Mouse (Mus musculus) cerebellum, adult 18-20 months (tissue): ENCODE data around the gene Gnai3.

Source experiments
- DNase-seq, 2 experiments: peaks; one replicate each; pipeline ENCODE4 v3.0.0; 2021

The Gnai3 gene

DNA sequence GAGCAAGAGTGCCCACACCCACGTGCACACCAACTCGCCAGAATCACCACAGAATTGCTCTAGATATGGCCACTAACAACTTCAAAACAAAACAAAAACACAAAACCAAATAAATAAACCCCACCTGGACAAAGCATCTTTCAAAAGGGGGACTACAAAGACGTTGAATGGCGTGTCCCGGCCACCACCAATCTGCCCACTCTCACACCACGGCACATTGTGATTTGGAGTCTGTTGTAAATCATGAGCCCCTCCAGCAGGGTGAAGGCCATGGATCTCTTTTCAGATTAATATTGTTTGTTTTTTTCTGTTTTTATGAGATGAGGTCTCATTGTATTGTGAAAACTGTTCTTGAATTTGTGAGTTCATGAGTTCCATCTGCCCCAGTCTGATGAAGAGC lies 43.9 kb downstream of the Gnai3 start:
- DNase-seq = no peak

- no peak for DNase-seq
Measured at GRCm38 (mm10) chr3:108101594-108101993, 44.4 kb downstream of the Gnai3 start.

DNA sequence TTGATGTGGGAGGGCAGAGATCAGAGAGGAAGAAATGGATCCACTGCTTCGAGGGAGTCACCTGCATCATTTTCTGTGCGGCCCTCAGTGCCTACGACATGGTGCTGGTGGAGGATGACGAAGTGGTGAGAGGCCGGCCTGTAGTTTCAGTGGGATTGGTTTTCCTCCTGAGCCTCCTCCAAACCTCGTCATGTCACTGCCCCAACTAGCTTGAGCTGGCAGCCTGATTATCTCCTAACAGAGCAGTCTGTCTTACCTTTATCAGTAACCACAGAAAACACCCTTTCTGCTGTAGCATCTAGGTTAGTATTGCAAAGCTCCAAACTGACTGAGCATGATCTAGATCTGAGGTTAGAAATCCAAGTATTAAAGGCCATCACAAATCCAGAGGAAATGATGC lies 47.6 kb downstream of the Gnai3 start:
- no peak for DNase-seq

- no peak for DNase-seq
Measured at GRCm38 (mm10) chr3:108097656-108098055, 48.3 kb downstream of the Gnai3 start.

- no peak for DNase-seq
Measured at GRCm38 (mm10) chr3:108096726-108097125, 49.2 kb downstream of the Gnai3 start.

DNA sequence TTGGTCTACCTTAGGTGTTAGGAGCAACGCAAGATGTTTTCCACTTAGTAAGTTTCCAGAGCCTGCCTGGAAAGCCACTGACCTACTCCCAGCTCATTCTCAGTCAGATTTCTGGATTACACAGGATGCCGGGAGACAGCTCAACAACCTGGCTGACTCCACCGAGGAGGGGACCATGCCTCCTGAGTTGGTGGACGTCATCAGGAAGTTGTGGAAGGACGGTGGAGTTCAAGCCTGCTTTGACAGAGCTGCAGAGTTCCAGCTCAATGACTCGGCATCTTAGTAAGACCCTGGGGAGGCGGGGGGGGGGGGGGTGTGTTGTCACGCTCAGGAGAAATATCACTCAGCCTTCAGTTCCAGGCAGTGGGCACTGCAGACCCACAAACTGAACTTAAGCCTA lies 49.7 kb downstream of the Gnai3 start:
- no peak for DNase-seq

GRCm38 (mm10) chr3:108094976-108095760 lies 50.8 kb downstream of the Gnai3 start:
- no peak for DNase-seq

- no peak for DNase-seq
Measured at GRCm38 (mm10) chr3:108094146-108094545, 51.8 kb downstream of the Gnai3 start.

DNA sequence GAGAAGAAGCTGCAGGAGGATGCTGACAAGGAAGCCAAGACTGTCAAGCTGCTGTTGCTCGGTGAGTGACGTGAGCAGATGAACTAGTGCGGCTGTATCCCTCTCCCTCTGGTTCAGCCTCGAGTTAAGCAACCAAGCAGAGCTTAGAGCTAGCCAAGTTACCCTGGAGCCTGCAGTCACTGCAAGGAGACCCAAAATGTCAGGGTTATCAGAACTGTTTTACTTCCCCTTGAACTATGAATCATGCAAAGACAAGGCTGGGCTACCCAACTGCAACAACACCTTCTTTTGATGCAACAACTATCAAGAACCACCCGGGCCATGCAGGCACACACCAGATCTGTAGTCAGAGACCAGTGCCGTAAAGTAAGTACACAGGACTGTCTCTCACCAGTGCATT lies 52.6 kb downstream of the Gnai3 start:
- no peak for DNase-seq

DNA sequence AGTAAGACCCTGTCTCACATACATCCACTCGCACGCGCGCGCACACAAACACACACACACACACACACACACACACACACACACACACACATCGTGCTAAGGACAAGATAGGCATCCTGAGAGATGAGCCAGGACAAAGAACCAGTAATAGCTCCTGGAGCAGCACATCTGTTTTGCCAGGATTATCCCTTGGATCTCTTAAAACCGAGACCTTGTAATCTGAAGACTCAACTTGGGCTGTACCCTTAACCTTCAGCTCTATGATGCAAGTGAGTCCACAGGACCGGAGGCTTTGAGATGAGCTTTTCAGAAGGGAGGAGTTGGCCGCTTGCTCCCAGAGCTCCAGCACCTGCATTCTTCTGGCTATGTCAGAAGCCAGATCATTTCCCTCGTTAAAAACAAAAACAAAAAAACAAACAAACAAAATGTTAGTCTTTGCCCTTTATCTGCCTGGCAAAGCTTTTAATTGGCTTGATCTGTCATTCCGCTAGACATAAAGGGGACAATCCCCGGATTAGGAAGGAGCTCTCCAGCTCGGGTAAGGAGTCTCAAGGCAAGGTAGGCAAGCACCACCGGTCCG lies 53.3 kb downstream of the Gnai3 start, which contains the start of gene Gnat2:
Gene Gnat2 (plus strand): TSS at position 254 of the 580 bp plus-strand sequence.
- no peak for DNase-seq

- no peak for DNase-seq
Measured at GRCm38 (mm10) chr3:108092030-108092429, 53.9 kb downstream of the Gnai3 start.

- no peak for DNase-seq
Measured at GRCm38 (mm10) chr3:108090561-108090960, 55.4 kb downstream of the Gnai3 start.

DNA sequence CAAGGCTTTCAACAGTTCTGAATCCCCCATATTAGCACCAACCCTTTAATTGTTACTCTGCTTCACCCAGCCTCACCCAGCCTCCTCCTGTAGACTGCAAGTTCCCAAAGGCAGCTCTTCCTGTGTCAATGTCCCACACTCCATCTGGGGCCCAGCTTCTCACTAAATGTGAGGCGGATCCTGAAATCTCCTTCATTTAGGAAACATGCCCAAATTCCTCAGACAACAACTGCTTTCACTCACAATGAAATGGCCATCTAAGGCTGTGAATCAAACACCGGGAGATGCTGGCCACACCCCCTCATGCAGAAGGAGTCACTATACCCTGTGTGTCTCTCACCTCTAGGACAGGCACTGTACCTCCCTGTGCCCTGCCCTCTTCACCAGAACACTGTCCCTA lies 56.0 kb downstream of the Gnai3 start:
- DNase-seq = no peak

GRCm38 (mm10) chr3:108088842-108089380 lies 57.0 kb downstream of the Gnai3 start:
- DNase-seq = no peak

- no peak for DNase-seq
Measured at GRCm38 (mm10) chr3:108087329-108087728, 58.6 kb downstream of the Gnai3 start.

- DNase-seq = peak; percentile 56 to 73
Measured at GRCm38 (mm10) chr3:108086470-108086979, 59.4 kb downstream of the Gnai3 start, which contains the start of gene Ampd2. Gene Ampd2, minus strand, starts transcription at chr3:108086651.

DNA sequence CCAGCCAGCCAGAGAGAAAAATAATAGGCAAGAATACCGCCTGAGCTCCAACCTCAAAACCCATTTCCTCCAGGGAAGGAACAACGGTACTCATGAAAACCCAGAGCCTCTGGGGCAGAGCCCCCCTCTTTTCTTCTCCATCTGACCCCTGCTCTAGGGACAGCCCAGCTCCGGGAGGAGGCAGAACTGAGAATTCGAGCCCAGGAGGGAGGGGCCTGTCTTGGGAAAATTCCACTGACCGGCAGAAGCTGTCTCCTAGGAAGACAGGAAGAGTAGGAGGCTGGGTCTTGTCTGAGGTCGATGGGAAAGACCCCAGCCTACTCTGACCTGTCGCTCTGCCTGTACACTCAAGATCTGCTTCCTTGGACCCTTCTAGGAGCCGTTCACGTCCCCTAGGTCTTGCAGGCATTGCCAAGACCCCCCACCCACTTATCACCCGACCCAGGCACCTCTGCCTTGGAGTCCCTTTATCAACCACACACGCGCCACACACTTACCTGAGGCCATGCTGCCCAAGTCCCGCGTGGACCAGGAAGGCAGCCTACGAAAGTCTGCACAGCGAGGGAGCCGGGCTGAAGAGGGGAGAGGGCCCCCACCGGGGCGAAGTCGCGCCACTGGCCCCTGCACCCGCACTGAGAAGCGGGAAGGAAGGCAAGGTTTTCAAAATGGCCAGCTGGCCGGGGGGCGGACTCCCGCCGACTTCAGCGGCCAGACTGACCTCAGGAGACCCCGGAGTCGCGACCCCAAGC lies 60.1 kb downstream of the Gnai3 start:
- DNase-seq = peak; percentile 79 to 90

GRCm38 (mm10) chr3:108085281-108085720 lies 60.6 kb downstream of the Gnai3 start:
- DNase-seq = peak; percentile 95 to 98

GRCm38 (mm10) chr3:108084767-108085270 lies 61.1 kb downstream of the Gnai3 start:
- no peak for DNase-seq

GRCm38 (mm10) chr3:108083904-108084407 lies 62.0 kb downstream of the Gnai3 start:
- DNase-seq = peak; percentile 58 to 63

DNA sequence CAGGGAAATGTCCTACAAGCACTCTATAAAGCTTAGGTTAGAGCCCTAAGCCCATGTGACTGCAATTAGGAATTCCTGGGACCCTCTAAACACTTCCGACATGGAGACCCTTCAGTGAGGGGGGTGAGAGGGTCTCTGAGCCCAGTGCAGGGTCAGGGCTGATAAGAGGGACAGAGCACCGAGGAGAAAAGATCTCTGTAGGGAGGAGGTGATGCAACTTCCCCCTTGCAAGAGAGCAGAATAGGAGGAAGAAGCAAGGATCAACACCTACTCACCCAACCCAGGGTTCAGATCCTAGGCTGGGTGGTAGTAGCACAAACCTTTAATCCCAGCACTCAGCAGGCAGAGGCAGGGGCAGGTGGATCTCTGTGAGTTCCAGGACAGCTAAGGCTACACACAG lies 62.8 kb downstream of the Gnai3 start:
- DNase-seq = no peak

DNA sequence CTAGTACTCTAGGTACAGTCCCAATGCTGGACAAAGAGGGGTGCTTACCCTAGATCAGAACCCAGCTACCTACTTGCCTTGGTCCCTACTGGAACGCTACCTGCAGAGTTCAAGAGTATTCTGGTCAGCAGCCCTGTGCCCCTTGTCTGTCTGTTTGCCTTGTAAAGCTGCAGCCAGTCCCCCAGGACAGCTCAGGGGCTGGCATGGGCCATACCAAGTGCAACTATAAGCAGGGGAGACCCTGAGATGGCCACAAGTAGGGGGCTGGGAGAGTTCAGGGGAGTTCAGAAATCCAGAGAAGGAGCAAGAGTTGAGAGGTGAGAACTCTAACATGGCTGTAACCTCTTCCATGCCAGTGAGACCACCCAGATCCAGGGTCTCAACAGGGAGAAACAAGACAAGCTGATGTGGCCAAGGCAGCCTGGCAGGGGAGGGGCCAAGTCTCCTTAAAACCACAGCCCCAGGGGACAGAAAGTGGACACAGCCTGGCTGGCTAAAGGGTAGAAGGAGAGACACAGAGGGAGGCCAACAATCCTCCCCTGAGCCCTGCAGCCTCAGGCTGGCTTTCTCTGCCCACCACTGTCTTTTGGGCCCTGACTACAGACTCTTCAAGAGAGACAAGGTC lies 63.6 kb downstream of the Gnai3 start:
- DNase-seq = no peak
